In the genomic region with DNA sequence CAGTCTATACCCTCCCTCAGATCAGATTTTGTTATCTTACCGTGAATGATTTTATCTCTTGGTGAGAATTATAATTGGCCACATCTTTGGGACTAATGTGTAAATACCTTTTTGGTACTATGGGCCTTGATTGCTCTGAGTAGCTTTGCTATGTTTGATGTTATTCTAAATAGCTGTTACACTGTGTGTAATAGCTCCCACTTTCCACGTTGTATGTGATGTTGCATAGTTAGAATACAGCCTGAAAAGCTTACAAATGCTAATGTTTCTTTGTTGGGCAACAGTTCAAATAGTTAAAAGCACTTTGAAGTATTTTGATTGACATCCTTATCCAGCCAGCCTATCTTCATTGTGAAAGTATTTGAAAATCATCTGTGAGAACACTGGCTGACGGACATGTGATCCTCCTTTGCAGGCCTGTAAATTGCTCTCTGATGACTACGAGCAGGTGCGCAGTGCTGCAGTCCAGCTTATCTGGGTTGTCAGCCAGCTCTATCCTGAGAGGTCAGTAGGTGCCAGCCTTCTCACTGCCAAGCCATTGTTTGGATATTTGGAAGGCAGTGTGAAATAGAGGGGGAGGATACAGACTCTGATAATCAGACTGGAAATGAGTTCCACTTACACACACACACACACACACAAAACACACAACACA, we compare ENCODE assay signal across 14 mouse cellular contexts. TPM values are rescaled to one million over a fixed set of nuclear protein-coding genes. Genes with fewer than 3 reads are reported as not detected.
DNase-seq lines count a peak whose midpoint lies in the region; ATAC-seq and TF ChIP-seq lines count a peak whose summit lies in the region.
"Had no signal": no experiment of that assay in that cellular context is flagged by ENCODE, and none has a peak within 500 bp of the region (broad histone marks: within the 10 kb centered on the region; RNA-seq: fewer than 3 reads in every experiment).

No protein-coding gene starts in this region.

- 66% methylated on average over 5 of the region's 5 CpGs for WGBS in forebrain, embryonic 15.5 days
- 90% methylated on average over 5 of the region's 5 CpGs for WGBS in forebrain, embryonic 11.5 days
- WGBS in midbrain, embryonic 14.5 days, result 67% methylated on average over 5 of the region's 5 CpGs
- 90% methylated on average over 5 of the region's 5 CpGs for WGBS in midbrain, embryonic 10.5 days

- H3K27ac ChIP-seq in forebrain, embryonic 15.5 days (replicated peaks), result no peak overlapping the region
- H3K27ac ChIP-seq in forebrain, embryonic 11.5 days (ENCODE audit: low read depth, low read length), result no peak overlapping the region
- no peak overlapping the region for H3K27ac ChIP-seq in midbrain, embryonic 14.5 days (replicated peaks; ENCODE audit: low read depth, low read length)
- no peak overlapping the region for H3K27ac ChIP-seq in midbrain, embryonic 10.5 days (replicated peaks)
- H3K27ac ChIP-seq in gastrocnemius, adult 2 months, result peak overlapping the region; percentile 57

- TF ChIP-seq POLR2A in myocyte (IDR thresholded peaks at IDR 0.05; ENCODE audit: insufficient read length, low read depth), result no peak

- intact Hi-C loops in gastrocnemius, adult 2 months (cut with DNase I), result no loop called here
- intact Hi-C loops in left cerebral cortex, postnatal 36 days (cut with DNase I), result no loop called here

- no peaks in the 10 kb centered on the region for H3K9me3 ChIP-seq in forebrain, embryonic 15.5 days
- no peaks in the 10 kb centered on the region for H3K9me3 ChIP-seq in forebrain, embryonic 11.5 days (ENCODE audit: control insufficient read depth, low read length)
- H3K9me3 ChIP-seq in midbrain, embryonic 14.5 days (ENCODE audit: control insufficient read depth, low read length), result no peaks in the 10 kb centered on the region
- H3K9me3 ChIP-seq in midbrain, embryonic 10.5 days (replicated peaks), result 0 out of 2 replicates have a peak, but pooled peaks cover 5% of the 10 kb centered on the region

- H3K4me3 ChIP-seq in forebrain, embryonic 15.5 days, result no peak overlapping the region
- no peak overlapping the region for H3K4me3 ChIP-seq in forebrain, embryonic 11.5 days (ENCODE audit: low read depth, low read length)
- H3K4me3 ChIP-seq in midbrain, embryonic 14.5 days (replicated peaks; ENCODE audit: low read depth, low read length), result no peak overlapping the region
- no peak overlapping the region for H3K4me3 ChIP-seq in midbrain, embryonic 10.5 days
- no peak overlapping the region for H3K4me3 ChIP-seq in gastrocnemius, adult 2 months
- no peak overlapping the region for H3K4me3 ChIP-seq in myocyte

- H3K4me2 ChIP-seq in forebrain, embryonic 15.5 days (replicated peaks), result no peak overlapping the region
- H3K4me2 ChIP-seq in forebrain, embryonic 11.5 days (ENCODE audit: low read depth, low read length, severe bottlenecking), result no peak overlapping the region
- no peak overlapping the region for H3K4me2 ChIP-seq in midbrain, embryonic 14.5 days (ENCODE audit: low read length)
- no peak overlapping the region for H3K4me2 ChIP-seq in myocyte (ENCODE audit: low read depth)
- H3K4me2 ChIP-seq: liver, embryonic 11.5 days had no signal

- peak; percentile 66 for ATAC-seq in forebrain, embryonic 15.5 days (replicated peaks)
- no peak for ATAC-seq in forebrain, embryonic 11.5 days (replicated peaks; ENCODE audit: low FRiP score)
- ATAC-seq in midbrain, embryonic 14.5 days (ENCODE audit: low FRiP score, low TSS enrichment), result no peak
- ATAC-seq: intestine, embryonic 16.5 days; Patski had no signal

- H3K9ac ChIP-seq in forebrain, embryonic 15.5 days (replicated peaks), result no peak overlapping the region
- no peak overlapping the region for H3K9ac ChIP-seq in forebrain, embryonic 11.5 days (ENCODE audit: low read length)
- H3K9ac ChIP-seq in midbrain, embryonic 14.5 days (replicated peaks; ENCODE audit: low read length), result no peak overlapping the region

- H3ac ChIP-seq in myocyte (ENCODE audit: control insufficient read depth, insufficient read length), result no peak overlapping the region

- H3K4me1 ChIP-seq in forebrain, embryonic 15.5 days, result no peaks in the 10 kb centered on the region
- H3K4me1 ChIP-seq in forebrain, embryonic 11.5 days (replicated peaks; ENCODE audit: control insufficient read depth, insufficient read depth, low read length), result no peaks in the 10 kb centered on the region
- no peaks in the 10 kb centered on the region for H3K4me1 ChIP-seq in midbrain, embryonic 14.5 days (ENCODE audit: control insufficient read depth, insufficient read depth, low read length)
- no peaks in the 10 kb centered on the region for H3K4me1 ChIP-seq in midbrain, embryonic 10.5 days

- no peaks in the 10 kb centered on the region for H3K79me2 ChIP-seq in myocyte (ENCODE audit: control insufficient read depth, insufficient read depth)

- no peaks in the 10 kb centered on the region for H3K27me3 ChIP-seq in forebrain, embryonic 15.5 days
- no peaks in the 10 kb centered on the region for H3K27me3 ChIP-seq in forebrain, embryonic 11.5 days (ENCODE audit: control insufficient read depth, insufficient read depth, low read length)
- H3K27me3 ChIP-seq in midbrain, embryonic 14.5 days (ENCODE audit: control insufficient read depth, insufficient read depth, low read length), result no peaks in the 10 kb centered on the region
- H3K27me3 ChIP-seq in midbrain, embryonic 10.5 days (ENCODE audit: low read depth, poor library complexity, severe bottlenecking), result no peaks in the 10 kb centered on the region
- no peaks in the 10 kb centered on the region for H3K27me3 ChIP-seq in myocyte (ENCODE audit: control insufficient read depth, insufficient read depth, insufficient read length)
- H3K27me3 ChIP-seq: Patski had no signal

- no peak for TF ChIP-seq CTCF in gastrocnemius, adult 2 months (IDR thresholded peaks at IDR 0.05)

- peaks cover 33% of the 10 kb centered on the region for H3K36me3 ChIP-seq in forebrain, embryonic 15.5 days
- H3K36me3 ChIP-seq in forebrain, embryonic 11.5 days (ENCODE audit: control insufficient read depth, insufficient read depth, low read length), result no peaks in the 10 kb centered on the region
- H3K36me3 ChIP-seq in midbrain, embryonic 14.5 days (ENCODE audit: control insufficient read depth, insufficient read depth, low read length), result peaks cover 25% of the 10 kb centered on the region
- peaks cover 78% of the 10 kb centered on the region for H3K36me3 ChIP-seq in midbrain, embryonic 10.5 days
- no peaks in the 10 kb centered on the region for H3K36me3 ChIP-seq in myocyte (ENCODE audit: control insufficient read depth, insufficient read depth)

- DNase-seq in forebrain, embryonic 11.5 days (ENCODE audit: low spot score), result no peak
- peak; percentile 1 for DNase-seq in midbrain, embryonic 14.5 days
- no peak for DNase-seq in midbrain, embryonic 10.5 days (ENCODE audit: low spot score)
- DNase-seq in gastrocnemius, adult 2 months, result peak; percentile 72
- DNase-seq in left cerebral cortex, postnatal 36 days (ENCODE audit: low spot score in 2 of 2), result no peak
- no peak for DNase-seq in thymus, postnatal 10 days (ENCODE audit: low spot score in 2 of 2)
- DNase-seq: adrenal gland, postnatal 36 days; layer of hippocampus, adult 9-11 months had no signal

TF ChIP-seq in myocyte, 11 proteins besides CTCF, POLR2A, EP300 and RAD21:
- TF ChIP-seq MYOD1 (IDR thresholded peaks at IDR 0.05; ENCODE audit: control insufficient read depth in 1 of 3, insufficient read length in 2 of 3, low read depth in 2 of 3) (peak; percentile 61 to 88 (median 87)), SRF (IDR thresholded peaks at IDR 0.05; ENCODE audit: control insufficient read depth, insufficient read length, low read depth) (no peak), TCF12 (IDR thresholded peaks at IDR 0.05; ENCODE audit: insufficient read depth, poor library complexity, severe bottlenecking) (no peak), TCF3 (IDR thresholded peaks at IDR 0.05; ENCODE audit: insufficient read length, low read depth) (no peak)

RNA-seq across cellular contexts. Expression of a gene that starts 19.9 kb away (rescaled TPM):
- 46.8 and 46.9 TPM in 2 replicates for polyA plus RNA-seq in forebrain, embryonic 15.5 days (2015; fragmentation: Nextera tagmentation; extraction: Ambion mirVana)
- 63.4 and 71.5 TPM in 2 replicates for polyA plus RNA-seq in forebrain, embryonic 11.5 days (2014; fragmentation: Nextera tagmentation; extraction: Ambion mirVana)
- polyA plus RNA-seq in midbrain, embryonic 14.5 days (2014; fragmentation: Nextera tagmentation; extraction: Ambion mirVana), result 32.5 and 49.3 TPM in 2 replicates
- 57.2 and 63.3 TPM in 2 replicates for polyA plus RNA-seq in midbrain, embryonic 10.5 days (2016; fragmentation: Nextera tagmentation; extraction: Ambion mirVana)
- total RNA-seq in gastrocnemius, adult 2 months (2021), result 10 to 100 TPM; 26.6 to 29.7 TPM
- 24.9 TPM for polyA plus RNA-seq in myocyte (2012; fragmentation: generic; extraction: Trizol)
- total RNA-seq in left cerebral cortex, postnatal 36 days (2021), result 10 to 100 TPM; 28.5 to 32.6 TPM

RNA-seq across cellular contexts. Expression of a gene that starts 49.6 kb away (rescaled TPM):
- polyA plus RNA-seq in forebrain, embryonic 15.5 days (2015; fragmentation: Nextera tagmentation; extraction: Ambion mirVana), result 2.1 and 2.2 TPM in 2 replicates
- polyA plus RNA-seq in forebrain, embryonic 11.5 days (2014; fragmentation: Nextera tagmentation; extraction: Ambion mirVana), result 0.87 and 1.3 TPM in 2 replicates
- 0.93 and 1.1 TPM in 2 replicates for polyA plus RNA-seq in midbrain, embryonic 14.5 days (2014; fragmentation: Nextera tagmentation; extraction: Ambion mirVana)
- polyA plus RNA-seq in midbrain, embryonic 10.5 days (2016; fragmentation: Nextera tagmentation; extraction: Ambion mirVana), result 0.09 and 0.37 TPM in 2 replicates
- total RNA-seq in gastrocnemius, adult 2 months (2021), result under 1 TPM in 1 of 2 experiments, not detected in 1; 0.11 TPM
- polyA plus RNA-seq in myocyte (2012; fragmentation: generic; extraction: Trizol), result 0.10 TPM
- 1 to 10 TPM; 3.2 to 3.6 TPM for total RNA-seq in left cerebral cortex, postnatal 36 days (2021)
- polyA plus RNA-seq: C2C12, Patski had no signal

Comparison
In these comparisons a context has a peak if more than half of its experiments do, and no peak if none do; other contexts are left out.
1. DNase-seq: peak in midbrain, embryonic 14.5 days (single experiment) and gastrocnemius, adult 2 months (single experiment); none in forebrain, embryonic 11.5 days (single experiment), midbrain, embryonic 10.5 days (single experiment), left cerebral cortex, postnatal 36 days (0 of 2) and thymus, postnatal 10 days (0 of 2).